Mouse (Mus musculus) embryonic facial prominence, embryonic 11.5 days (tissue): ENCODE data around the gene Reps1. TPM values are rescaled to one million over a fixed set of nuclear protein-coding genes. Genes with fewer than 3 reads are reported as not detected.
A peak's percentile ranks its signal among the peaks of the same experiment; 100 is the strongest.

ENCODE experiments used
- ATAC-seq: fragments of 200-750 bp; cut with Nextera tagmentation; replicated peaks from 2 replicates; pipeline ENCODE4 v1.8.0; 2017; ENCODE audit warnings: low read depth; ENCODE audit not compliant: insufficient number of reproducible peaks, low FRiP score, low TSS enrichment
- DNase-seq: peaks from one replicate; pipeline ENCODE4 v3.0.0-alpha.2; 2015; ENCODE audit warnings: low spot score
- H3K27ac ChIP-seq: fragments of 300-500 bp; sonication (generic); replicated peaks from 2 replicates; pipeline ENCODE4 v1.5.1; 2014; ENCODE audit warnings: mild to moderate bottlenecking, low read depth, low read length, control low read depth
- H3K27me3 ChIP-seq: fragments of 300-500 bp; sonication (generic); 2 replicates; pipeline ENCODE4 v1.6.1; 2014; ENCODE audit warnings: mild to moderate bottlenecking, low read length, moderate library complexity, mixed read lengths; ENCODE audit not compliant: control insufficient read depth, insufficient read depth
- H3K36me3 ChIP-seq: fragments of 300-500 bp; sonication (generic); replicated peaks from 2 replicates; pipeline ENCODE4 v1.6.1; 2014; ENCODE audit warnings: low read depth, mild to moderate bottlenecking, low read length, moderate library complexity, mixed read lengths; ENCODE audit not compliant: control insufficient read depth, insufficient read depth
- H3K4me1 ChIP-seq: fragments of 300-500 bp; sonication (generic); 2 replicates; pipeline ENCODE4 v1.6.1; 2014; ENCODE audit warnings: low read length, mixed read lengths; ENCODE audit not compliant: control insufficient read depth, insufficient read depth
- H3K4me2 ChIP-seq: fragments of 300-500 bp; sonication (generic); 2 replicates; pipeline ENCODE4 v1.6.1; 2014; ENCODE audit warnings: low read depth, mild to moderate bottlenecking, control low read depth, low read length, moderate library complexity
- H3K4me3 ChIP-seq: fragments of 300-500 bp; sonication (generic); 2 replicates; pipeline ENCODE4 v1.5.1; 2014; ENCODE audit warnings: low read depth, low read length, control low read depth
- H3K9ac ChIP-seq: fragments of 300-500 bp; sonication (generic); replicated peaks from 2 replicates; pipeline ENCODE4 v1.6.1; 2014; ENCODE audit warnings: mild to moderate bottlenecking, control low read depth, low read length
- H3K9me3 ChIP-seq: fragments of 300-500 bp; sonication (generic); replicated peaks from 2 replicates; pipeline ENCODE4 v1.6.1; 2016; ENCODE audit warnings: mild to moderate bottlenecking, low read length, inconsistent platforms, mixed read lengths; ENCODE audit not compliant: control insufficient read depth
- WGBS: fragments of 180-500 bp; shearing (Covaris S2); extraction: QIAGEN DNeasy Blood & Tissue Kit; methylation state at CpG from one replicate; pipeline ENCODE4 v1.1.7; 2014; 5-methylcytosine and 5-hydroxymethylcytosine counted together
- polyA plus RNA-seq: library from polyadenylated mRNA; unstranded; fragments of >200 nt; fragmentation: Nextera tagmentation; extraction: Ambion mirVana; gene quantifications from 2 replicates; pipeline ENCODE4 v1.2.1, GENCODE M21; 2014

Reps1 gene
- polyA plus RNA-seq, 1 experiment from 2014 or later = 41.2 TPM

DNA sequence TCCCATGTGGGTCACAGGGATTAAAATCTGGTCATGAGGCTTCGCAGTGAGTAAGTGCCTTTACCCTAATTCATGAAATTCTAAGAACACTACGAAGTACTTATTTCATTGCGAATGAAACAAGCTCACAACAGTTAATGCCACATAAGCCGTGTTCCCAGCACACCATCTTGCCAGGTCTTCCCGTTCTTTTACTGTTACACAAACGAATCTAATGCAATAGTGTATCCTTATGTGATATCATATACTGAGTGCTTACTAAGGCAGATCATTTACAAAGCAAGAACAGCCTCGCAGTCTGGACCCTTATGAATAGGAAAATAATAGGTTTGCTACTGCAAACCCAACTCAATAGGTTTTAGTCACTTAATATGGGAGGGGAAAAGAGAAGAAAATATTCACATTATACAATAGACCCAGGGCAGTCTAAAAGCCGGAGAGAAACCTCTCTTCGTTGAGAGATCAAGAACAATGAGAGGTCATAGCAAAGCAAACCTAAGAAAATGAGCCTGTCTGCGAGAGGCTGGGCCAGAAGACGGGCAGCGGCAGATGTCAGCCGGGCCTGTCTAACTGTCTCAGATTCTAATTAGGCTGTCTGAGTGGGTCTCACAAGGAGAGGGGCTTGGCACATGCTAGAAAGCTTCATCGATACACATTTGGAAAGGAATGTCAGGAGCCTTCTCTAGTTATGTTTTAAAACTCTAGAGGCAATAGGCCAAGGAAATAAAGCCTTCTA is 33.9 kb upstream of the Reps1 start:
- Histone ChIP-seq H3K4me1 (no peaks in the 10 kb centered on the region), H3K9ac (peak overlapping the region; percentile 81), H3K4me2 (peak overlapping the region; percentile 72), H3K36me3 (no peaks in the 10 kb centered on the region), H3K4me3 (peak overlapping the region; percentile 67), H3K27me3 (no peaks in the 10 kb centered on the region), H3K9me3 (no peaks in the 10 kb centered on the region), H3K27ac (peak overlapping the region; percentile 84)
- WGBS = 39% methylated on average over 14 of the region's 14 CpGs
- ATAC-seq (peak; percentile 19; the same call in 1 of the 2 replicates), DNase-seq (peak; percentile 7)

DNA sequence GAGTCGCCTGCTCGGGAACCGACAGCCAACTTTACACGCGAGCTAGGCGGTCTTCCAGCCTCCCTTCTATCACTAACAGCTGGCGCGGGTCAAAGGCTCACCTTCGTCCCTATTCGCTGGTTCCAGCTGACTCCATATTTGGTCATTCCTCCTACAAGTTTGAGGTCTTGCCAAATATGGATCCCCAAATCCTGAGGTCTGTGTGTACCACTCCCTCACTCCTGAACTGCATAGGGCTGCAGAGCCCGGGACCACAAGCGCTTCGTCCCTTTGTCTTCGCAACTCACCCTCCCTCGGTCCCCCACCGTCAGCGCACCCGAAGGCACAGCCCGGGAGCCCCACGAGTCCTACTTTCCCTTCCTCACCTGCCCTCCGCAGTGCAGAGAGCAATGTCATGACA is 33.3 kb upstream of the Reps1 start:
- peak overlapping the region; percentile 81 for H3K9ac ChIP-seq
- H3K4me1 ChIP-seq = no peaks in the 10 kb centered on the region
- H3K9me3 ChIP-seq = no peaks in the 10 kb centered on the region
- under 1% methylated on average over 21 of the region's 21 CpGs for WGBS
- H3K4me3 ChIP-seq = peak overlapping the region; percentile 67
- H3K36me3 ChIP-seq = no peaks in the 10 kb centered on the region
- H3K4me2 ChIP-seq = peak overlapping the region; percentile 72
- no peaks in the 10 kb centered on the region for H3K27me3 ChIP-seq
- DNase-seq = peak; percentile 88
- peak; percentile 77 for ATAC-seq
- peak overlapping the region; percentile 84 for H3K27ac ChIP-seq

DNA sequence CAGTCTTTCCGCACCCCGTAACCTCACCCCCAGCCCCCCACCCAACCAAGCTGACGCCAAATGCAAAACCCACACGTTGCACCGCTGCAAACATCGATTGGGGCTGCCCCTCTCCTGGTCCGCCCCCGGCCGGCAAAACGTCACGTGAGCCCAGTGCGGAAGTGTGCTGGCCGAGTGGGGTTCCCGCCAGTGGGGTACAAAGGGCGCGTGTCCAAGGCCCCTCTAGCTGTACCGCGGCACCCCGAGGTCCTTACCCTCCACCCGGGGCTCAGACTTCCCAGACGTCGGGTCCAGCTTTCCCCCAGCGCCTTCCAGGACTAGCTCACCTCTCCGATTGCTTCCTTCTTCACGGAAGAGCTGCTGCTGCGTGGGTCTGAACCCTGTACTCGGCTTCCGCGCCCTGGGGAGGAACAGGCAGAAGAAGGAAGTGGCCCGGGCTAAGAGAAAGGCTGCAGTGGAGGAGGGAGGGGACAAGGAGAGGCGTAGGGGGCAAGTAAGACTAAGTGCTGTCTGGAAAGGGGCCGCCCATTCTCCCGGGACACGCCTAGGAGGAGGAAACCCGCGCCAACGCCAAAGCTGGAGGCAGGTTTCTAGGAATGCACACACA is 32.8 kb upstream of the Reps1 start, which contains the start of gene Abracl:
TSS of gene Abracl (minus strand) at position 548 of the 607 bp plus-strand sequence.
- Histone ChIP-seq H3K4me3 (peak within 1 kb of the TSS; percentile 67), H3K9ac (peak within 1 kb of the TSS; percentile 81), H3K9me3 (no peaks in the 10 kb centered on the region), H3K4me1 (no peaks in the 10 kb centered on the region), H3K27me3 (no peaks in the 10 kb centered on the region), H3K27ac (peak within 1 kb of the TSS; percentile 84), H3K36me3 (no peaks in the 10 kb centered on the region), H3K4me2 (peak within 1 kb of the TSS; percentile 72)
- ATAC-seq (peak; percentile 97), DNase-seq (peak; percentile 83)
- under 1% methylated on average over 37 of the region's 37 CpGs for WGBS

DNA sequence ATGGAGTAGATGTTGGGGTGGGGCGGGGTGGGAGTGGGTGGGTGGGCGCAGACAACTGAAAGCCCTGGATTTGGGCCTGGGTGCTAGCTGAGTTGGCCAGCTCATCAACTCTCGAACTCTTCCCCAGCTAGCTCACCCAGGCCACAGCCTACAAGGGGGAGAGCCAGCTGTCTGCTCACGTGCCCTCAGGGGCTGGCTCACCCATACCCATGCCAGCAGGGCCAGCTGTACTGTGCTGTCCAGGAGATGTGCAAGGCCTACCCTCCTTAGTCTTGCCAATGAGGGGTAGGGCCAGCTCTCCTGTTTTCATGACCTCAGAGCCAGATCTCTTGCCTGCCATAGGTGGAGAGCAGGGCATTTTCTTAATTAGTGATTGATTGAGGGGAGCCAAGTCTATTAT is 21.3 kb upstream of the Reps1 start:
- H3K27ac ChIP-seq = no peak overlapping the region
- no peak overlapping the region for H3K4me3 ChIP-seq
- H3K36me3 ChIP-seq = no peaks in the 10 kb centered on the region
- WGBS = 80% methylated on average over 4 of the region's 4 CpGs
- H3K4me1 ChIP-seq = no peaks in the 10 kb centered on the region
- H3K9ac ChIP-seq = no peak overlapping the region
- no peaks in the 10 kb centered on the region for H3K27me3 ChIP-seq
- no peak for ATAC-seq
- H3K9me3 ChIP-seq = no peaks in the 10 kb centered on the region
- DNase-seq = no peak
- no peak overlapping the region for H3K4me2 ChIP-seq

DNA sequence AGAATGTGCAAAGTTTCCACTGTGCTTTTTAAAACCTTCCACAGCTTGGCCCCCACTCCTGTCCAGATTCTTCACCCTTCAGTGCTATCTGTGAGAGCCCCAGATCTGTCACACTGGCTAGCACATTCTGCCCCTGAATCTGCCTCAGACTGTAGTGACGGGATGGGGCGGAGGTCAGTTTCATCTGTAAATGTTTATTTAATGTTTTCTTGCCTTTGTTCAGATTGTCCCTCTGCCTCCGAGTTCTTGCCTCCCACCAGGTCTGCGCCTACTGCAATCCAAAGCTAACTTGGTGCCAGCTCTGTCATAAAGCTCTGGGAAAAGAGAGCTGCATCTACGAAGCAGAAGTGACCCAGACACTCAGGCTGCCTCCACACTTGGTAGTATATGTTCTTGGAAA is 18.8 kb upstream of the Reps1 start:
- Histone ChIP-seq H3K4me1 (no peaks in the 10 kb centered on the region), H3K27ac (no peak overlapping the region), H3K36me3 (no peaks in the 10 kb centered on the region), H3K4me2 (no peak overlapping the region), H3K9ac (no peak overlapping the region), H3K27me3 (no peaks in the 10 kb centered on the region), H3K4me3 (no peak overlapping the region), H3K9me3 (no peaks in the 10 kb centered on the region)
- ATAC-seq (no peak), DNase-seq (no peak)
- 77% methylated on average over 5 of the region's 5 CpGs for WGBS

DNA sequence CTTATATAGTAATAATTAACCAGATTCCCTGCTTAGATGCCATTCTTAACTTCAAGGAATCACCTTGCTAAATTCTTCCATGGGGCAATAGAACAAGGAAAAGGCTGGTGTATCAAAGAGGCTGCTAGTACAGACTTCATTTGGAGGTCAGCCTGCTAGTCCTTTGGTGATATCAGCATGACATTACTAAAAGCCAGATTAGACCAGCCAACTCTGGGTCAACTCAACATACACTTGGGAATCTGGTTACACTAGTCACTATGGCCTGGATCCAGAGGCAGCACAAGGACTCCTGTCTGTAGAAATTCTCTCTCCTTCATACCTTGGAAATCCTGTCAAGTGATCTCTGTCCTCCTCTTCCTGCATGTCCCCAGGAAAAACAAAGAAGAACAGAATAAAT is 9.3 kb upstream of the Reps1 start:
- H3K36me3 ChIP-seq = no peaks in the 10 kb centered on the region
- no peaks in the 10 kb centered on the region for H3K9me3 ChIP-seq
- H3K4me2 ChIP-seq = no peak overlapping the region
- no peak overlapping the region for H3K27ac ChIP-seq
- no peak for ATAC-seq
- H3K9ac ChIP-seq = no peak overlapping the region
- H3K4me3 ChIP-seq = no peak overlapping the region
- no peaks in the 10 kb centered on the region for H3K4me1 ChIP-seq
- no peak for DNase-seq
- no peaks in the 10 kb centered on the region for H3K27me3 ChIP-seq

DNA sequence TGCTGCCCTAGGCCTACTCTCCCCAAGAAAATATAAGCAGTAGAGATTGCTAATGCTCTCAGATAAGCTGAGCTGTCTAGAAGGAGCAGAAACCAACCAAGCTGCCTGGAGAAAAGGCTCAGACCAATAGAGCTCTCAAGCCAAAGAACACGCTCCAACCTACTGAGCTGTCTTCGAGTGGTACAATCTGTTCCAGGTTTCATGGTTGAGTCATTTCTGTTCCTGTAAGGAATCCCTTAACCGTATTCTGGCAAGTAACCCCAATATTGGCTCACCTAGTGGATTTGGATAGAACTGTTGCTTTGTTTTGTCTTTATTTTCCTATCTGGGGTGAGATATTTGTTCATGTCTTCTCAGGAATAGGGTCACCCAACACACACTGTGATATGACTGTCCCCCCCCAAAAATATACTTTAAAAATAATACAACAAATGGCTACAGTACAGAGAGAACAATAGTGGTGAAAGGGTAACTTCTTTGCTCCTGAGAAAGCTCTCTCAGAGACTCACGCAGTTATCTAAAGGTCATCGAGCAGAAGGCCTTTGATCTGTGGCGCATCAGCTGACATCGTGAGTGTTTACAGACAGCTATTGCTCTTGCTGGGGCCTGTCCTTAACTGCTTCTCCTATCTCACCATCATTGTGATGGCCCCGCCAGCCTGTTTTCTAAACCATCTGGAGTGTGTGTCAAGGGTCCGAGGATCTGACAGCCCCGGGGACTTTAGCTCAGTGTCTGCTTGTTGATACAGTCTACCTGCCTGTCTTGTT is 8.1 kb upstream of the Reps1 start:
- Histone ChIP-seq H3K9ac (no peak overlapping the region), H3K9me3 (no peaks in the 10 kb centered on the region), H3K4me1 (no peaks in the 10 kb centered on the region), H3K36me3 (no peaks in the 10 kb centered on the region), H3K4me2 (no peak overlapping the region), H3K27ac (no peak overlapping the region), H3K4me3 (no peak overlapping the region), H3K27me3 (no peaks in the 10 kb centered on the region)
- DNase-seq = no peak
- 77% methylated on average over 10 of the region's 10 CpGs for WGBS
- ATAC-seq = no peak
